Mouse (Mus musculus): ENCODE data around the gene Ccdc194. TPM values are rescaled to one million over a fixed set of nuclear protein-coding genes. Genes with fewer than 3 reads are reported as not detected.

The Ccdc194 gene
- polyA plus RNA-seq, 1 experiment from 2014 or later = 0.92 TPM

- H3K27ac ChIP-seq = peak within 1 kb of the TSS; percentile 83
- no peaks in the 10 kb centered on the region for H3K36me3 ChIP-seq (replicated peaks; ENCODE audit: control insufficient read depth, insufficient read depth)
- peak within 1 kb of the TSS; percentile 80 for H3K9ac ChIP-seq
- peaks cover 15% of the 10 kb centered on the region for H3K27me3 ChIP-seq (ENCODE audit: control insufficient read depth, insufficient read depth, low read length)
- H3K4me1 ChIP-seq (replicated peaks; ENCODE audit: control insufficient read depth, insufficient read depth, low read length) = peaks cover 25% of the 10 kb centered on the region
- H3K4me3 ChIP-seq (replicated peaks; ENCODE audit: low read length) = peak within 1 kb of the TSS; percentile 51
- DNase-seq (ENCODE audit: low spot score) (peak; percentile 51), ATAC-seq (ENCODE audit: low FRiP score) (peak; percentile 4; the same call in 1 of the 2 replicates)
- no peaks in the 10 kb centered on the region for H3K9me3 ChIP-seq (ENCODE audit: control insufficient read depth, low read length)
- WGBS = 13% methylated on average over 13 of the region's 13 CpGs
- H3K4me2 ChIP-seq (replicated peaks) = peak within 1 kb of the TSS; percentile 89
Observed at GRCm38 (mm10) chr8:71568387-71568937, 43.0 kb upstream of the Ccdc194 start, which contains the start of gene Slc27a1. TSS of gene Slc27a1 (plus strand) at chr8:71568882.

DNA sequence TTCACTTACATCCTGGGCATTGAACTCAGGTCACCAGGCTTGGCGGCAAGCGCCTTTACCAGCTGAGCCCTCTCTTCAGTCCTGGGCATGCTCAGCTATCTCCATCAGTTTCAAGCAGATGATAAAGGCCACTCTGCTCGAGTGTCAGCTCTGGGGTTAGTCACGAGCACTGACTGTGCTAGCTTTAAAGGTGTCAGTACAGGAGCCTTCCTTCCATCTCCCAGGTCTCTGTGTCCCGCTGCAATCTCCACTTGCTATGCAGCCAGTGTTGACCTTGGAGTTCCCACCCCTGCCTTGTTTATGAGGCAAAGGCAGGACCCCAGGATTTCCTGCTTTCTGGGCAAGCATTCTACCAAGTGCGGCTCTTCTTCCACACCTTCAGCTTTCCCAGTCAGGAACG is 42.1 kb upstream of the Ccdc194 start:
- H3K9me3 ChIP-seq (ENCODE audit: control insufficient read depth, low read length) = no peaks in the 10 kb centered on the region
- DNase-seq (ENCODE audit: low spot score) (no peak), ATAC-seq (ENCODE audit: low FRiP score) (no peak)
- 78% methylated on average over 7 of the region's 7 CpGs for WGBS
- H3K4me1 ChIP-seq (replicated peaks; ENCODE audit: control insufficient read depth, insufficient read depth, low read length) = peaks cover 22% of the 10 kb centered on the region
- H3K27me3 ChIP-seq (ENCODE audit: control insufficient read depth, insufficient read depth, low read length) = peaks cover 24% of the 10 kb centered on the region
- H3K4me2 ChIP-seq (replicated peaks) = no peak overlapping the region
- no peak overlapping the region for H3K27ac ChIP-seq
- no peak overlapping the region for H3K4me3 ChIP-seq (replicated peaks; ENCODE audit: low read length)
- no peaks in the 10 kb centered on the region for H3K36me3 ChIP-seq (replicated peaks; ENCODE audit: control insufficient read depth, insufficient read depth)
- no peak overlapping the region for H3K9ac ChIP-seq

DNA sequence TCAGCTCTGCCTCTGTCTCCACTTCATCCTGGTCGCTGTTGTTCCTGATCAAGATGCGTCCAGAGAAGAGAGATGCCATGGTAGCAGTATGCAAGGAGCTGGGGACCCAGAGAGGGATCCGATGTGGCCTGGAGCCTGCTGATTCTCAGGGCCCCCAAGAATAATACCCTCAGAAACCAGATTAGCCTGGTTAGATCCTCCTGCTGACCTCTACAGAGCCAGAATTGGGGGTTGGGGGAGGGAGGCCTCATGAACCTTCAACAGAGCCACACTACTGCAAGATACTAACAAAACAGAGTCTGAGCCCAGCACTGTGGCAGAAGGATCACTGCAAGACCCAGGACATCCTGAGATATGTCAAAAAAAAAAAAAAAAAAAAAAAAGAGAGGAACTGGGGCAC is 41.0 kb upstream of the Ccdc194 start, which contains the start of gene Nxnl1:
Gene Nxnl1, minus strand, starts transcription at position 101 of the 400 bp plus-strand sequence.
- WGBS = 56% methylated on average over 3 of the region's 3 CpGs
- ATAC-seq (ENCODE audit: low FRiP score) = no peak

DNA sequence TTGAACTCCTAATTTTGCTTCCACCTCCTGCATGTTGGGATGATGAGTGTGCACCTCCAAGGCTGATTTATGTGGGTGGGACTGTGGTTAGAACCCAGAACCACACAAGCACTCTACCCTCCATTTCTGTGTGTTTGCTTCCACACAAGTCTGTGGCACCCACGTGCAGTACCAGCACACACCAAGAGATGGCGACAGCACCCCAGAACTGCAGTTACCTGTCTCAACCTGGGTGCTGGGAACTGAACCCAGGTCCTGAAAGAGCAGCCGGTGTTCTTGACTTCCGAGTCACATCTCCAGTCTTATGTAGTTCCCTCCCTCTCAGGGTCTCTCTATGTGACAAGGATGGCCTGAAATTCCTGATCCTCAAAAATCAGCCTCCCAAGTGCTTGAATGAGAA is 38.5 kb upstream of the Ccdc194 start:
- Histone ChIP-seq H3K36me3 (replicated peaks; ENCODE audit: control insufficient read depth, insufficient read depth) (no peaks in the 10 kb centered on the region), H3K9me3 (ENCODE audit: control insufficient read depth, low read length) (no peaks in the 10 kb centered on the region), H3K4me2 (replicated peaks) (no peak overlapping the region), H3K9ac (no peak overlapping the region), H3K4me1 (replicated peaks; ENCODE audit: control insufficient read depth, insufficient read depth, low read length) (peaks cover 4% of the 10 kb centered on the region; the same call in 1 of the 2 replicates), H3K4me3 (replicated peaks; ENCODE audit: low read length) (no peak overlapping the region), H3K27me3 (ENCODE audit: control insufficient read depth, insufficient read depth, low read length) (peaks cover 58% of the 10 kb centered on the region), H3K27ac (no peak overlapping the region)
- 90% methylated on average over 4 of the region's 4 CpGs for WGBS
- DNase-seq (ENCODE audit: low spot score) = no peak
- ATAC-seq (ENCODE audit: low FRiP score) = no peak

More for the DNA sequence above, 41.0 kb upstream of the Ccdc194 start, which contains the start of gene Nxnl1:
- no peak for DNase-seq (ENCODE audit: low spot score)
- H3K27ac ChIP-seq = no peak within 1 kb of the TSS
- no peaks in the 10 kb centered on the region for H3K9me3 ChIP-seq (ENCODE audit: control insufficient read depth, low read length)
- peaks cover 34% of the 10 kb centered on the region for H3K27me3 ChIP-seq (ENCODE audit: control insufficient read depth, insufficient read depth, low read length)
- H3K4me2 ChIP-seq (replicated peaks) = no peak within 1 kb of the TSS
- H3K4me3 ChIP-seq (replicated peaks; ENCODE audit: low read length) = no peak within 1 kb of the TSS
- H3K9ac ChIP-seq = no peak within 1 kb of the TSS
- peaks cover 12% of the 10 kb centered on the region for H3K4me1 ChIP-seq (replicated peaks; ENCODE audit: control insufficient read depth, insufficient read depth, low read length)
- no peaks in the 10 kb centered on the region for H3K36me3 ChIP-seq (replicated peaks; ENCODE audit: control insufficient read depth, insufficient read depth)

- under 1% methylated on average over 33 of the region's 33 CpGs for WGBS
- H3K4me1 ChIP-seq (replicated peaks; ENCODE audit: control insufficient read depth, insufficient read depth, low read length) = 0 out of 2 replicates have a peak, but pooled peaks cover 4% of the 10 kb centered on the region
- H3K9ac ChIP-seq = peak overlapping the region; percentile 6; the same call in 1 of the 2 replicates
Observed at GRCm38 (mm10) chr8:71562751-71563150, 37.2 kb upstream of the Ccdc194 start.

GRCm38 (mm10) chr8:71561401-71561800 is 35.9 kb upstream of the Ccdc194 start:
- DNase-seq (ENCODE audit: low spot score) (peak; percentile 80), ATAC-seq (ENCODE audit: low FRiP score) (no peak)
- Histone ChIP-seq H3K27me3 (ENCODE audit: control insufficient read depth, insufficient read depth, low read length) (peaks cover 77% of the 10 kb centered on the region), H3K4me3 (replicated peaks; ENCODE audit: low read length) (no peak overlapping the region), H3K4me1 (replicated peaks; ENCODE audit: control insufficient read depth, insufficient read depth, low read length) (0 out of 2 replicates have a peak, but pooled peaks cover 4% of the 10 kb centered on the region), H3K9ac (no peak overlapping the region), H3K36me3 (replicated peaks; ENCODE audit: control insufficient read depth, insufficient read depth) (no peaks in the 10 kb centered on the region), H3K27ac (no peak overlapping the region), H3K9me3 (ENCODE audit: control insufficient read depth, low read length) (no peaks in the 10 kb centered on the region), H3K4me2 (replicated peaks) (no peak overlapping the region)
- 3% methylated on average over 15 of the region's 15 CpGs for WGBS

More at GRCm38 (mm10) chr8:71562751-71563150, 37.2 kb upstream of the Ccdc194 start:
- H3K27me3 ChIP-seq (ENCODE audit: control insufficient read depth, insufficient read depth, low read length) = peaks cover 70% of the 10 kb centered on the region
- H3K27ac ChIP-seq = no peak overlapping the region
- peak; percentile 63 for DNase-seq (ENCODE audit: low spot score)
- no peaks in the 10 kb centered on the region for H3K36me3 ChIP-seq (replicated peaks; ENCODE audit: control insufficient read depth, insufficient read depth)
- ATAC-seq (ENCODE audit: low FRiP score) = peak; percentile 33; the same call in 1 of the 2 replicates
- no peaks in the 10 kb centered on the region for H3K9me3 ChIP-seq (ENCODE audit: control insufficient read depth, low read length)
- peak overlapping the region; percentile 20 for H3K4me3 ChIP-seq (replicated peaks; ENCODE audit: low read length)
- H3K4me2 ChIP-seq (replicated peaks) = peak overlapping the region; percentile 40

DNA sequence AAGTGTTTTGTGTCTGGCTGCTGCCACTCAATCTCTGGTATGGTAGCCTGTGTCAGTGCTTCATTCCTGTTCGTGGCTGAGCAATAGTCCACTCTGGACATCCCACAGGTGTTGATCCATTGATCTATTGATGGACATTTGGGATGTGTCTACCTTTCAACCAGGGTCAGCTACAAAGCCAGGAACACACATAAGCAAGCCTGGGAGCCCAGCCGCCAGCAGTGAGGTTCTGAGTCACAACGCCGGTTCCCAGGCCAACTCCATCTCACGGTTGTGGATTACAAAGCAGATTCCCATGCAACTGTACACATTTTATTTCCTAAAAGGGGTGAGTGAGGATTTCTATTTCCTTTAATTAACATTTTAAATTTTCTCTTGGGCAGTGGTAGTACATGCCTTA is 35.3 kb upstream of the Ccdc194 start:
- Histone ChIP-seq H3K27me3 (ENCODE audit: control insufficient read depth, insufficient read depth, low read length) (peaks cover 83% of the 10 kb centered on the region), H3K36me3 (replicated peaks; ENCODE audit: control insufficient read depth, insufficient read depth) (no peaks in the 10 kb centered on the region), H3K4me1 (replicated peaks; ENCODE audit: control insufficient read depth, insufficient read depth, low read length) (0 out of 2 replicates have a peak, but pooled peaks cover 4% of the 10 kb centered on the region), H3K9ac (no peak overlapping the region), H3K4me2 (replicated peaks) (no peak overlapping the region), H3K9me3 (ENCODE audit: control insufficient read depth, low read length) (no peaks in the 10 kb centered on the region), H3K27ac (no peak overlapping the region), H3K4me3 (replicated peaks; ENCODE audit: low read length) (no peak overlapping the region)
- WGBS = 87% methylated on average over 5 of the region's 5 CpGs
- ATAC-seq (ENCODE audit: low FRiP score) (no peak), DNase-seq (ENCODE audit: low spot score) (no peak)

GRCm38 (mm10) chr8:71560071-71560470 is 34.6 kb upstream of the Ccdc194 start:
- WGBS = 79% methylated on average over 3 of the region's 3 CpGs
- Histone ChIP-seq H3K9ac (no peak overlapping the region), H3K27ac (no peak overlapping the region), H3K4me1 (replicated peaks; ENCODE audit: control insufficient read depth, insufficient read depth, low read length) (0 out of 2 replicates have a peak, but pooled peaks cover 4% of the 10 kb centered on the region), H3K36me3 (replicated peaks; ENCODE audit: control insufficient read depth, insufficient read depth) (no peaks in the 10 kb centered on the region), H3K27me3 (ENCODE audit: control insufficient read depth, insufficient read depth, low read length) (peaks cover 90% of the 10 kb centered on the region), H3K4me3 (replicated peaks; ENCODE audit: low read length) (no peak overlapping the region), H3K4me2 (replicated peaks) (no peak overlapping the region), H3K9me3 (ENCODE audit: control insufficient read depth, low read length) (no peaks in the 10 kb centered on the region)
- ATAC-seq (ENCODE audit: low FRiP score) (no peak), DNase-seq (ENCODE audit: low spot score) (no peak)

DNA sequence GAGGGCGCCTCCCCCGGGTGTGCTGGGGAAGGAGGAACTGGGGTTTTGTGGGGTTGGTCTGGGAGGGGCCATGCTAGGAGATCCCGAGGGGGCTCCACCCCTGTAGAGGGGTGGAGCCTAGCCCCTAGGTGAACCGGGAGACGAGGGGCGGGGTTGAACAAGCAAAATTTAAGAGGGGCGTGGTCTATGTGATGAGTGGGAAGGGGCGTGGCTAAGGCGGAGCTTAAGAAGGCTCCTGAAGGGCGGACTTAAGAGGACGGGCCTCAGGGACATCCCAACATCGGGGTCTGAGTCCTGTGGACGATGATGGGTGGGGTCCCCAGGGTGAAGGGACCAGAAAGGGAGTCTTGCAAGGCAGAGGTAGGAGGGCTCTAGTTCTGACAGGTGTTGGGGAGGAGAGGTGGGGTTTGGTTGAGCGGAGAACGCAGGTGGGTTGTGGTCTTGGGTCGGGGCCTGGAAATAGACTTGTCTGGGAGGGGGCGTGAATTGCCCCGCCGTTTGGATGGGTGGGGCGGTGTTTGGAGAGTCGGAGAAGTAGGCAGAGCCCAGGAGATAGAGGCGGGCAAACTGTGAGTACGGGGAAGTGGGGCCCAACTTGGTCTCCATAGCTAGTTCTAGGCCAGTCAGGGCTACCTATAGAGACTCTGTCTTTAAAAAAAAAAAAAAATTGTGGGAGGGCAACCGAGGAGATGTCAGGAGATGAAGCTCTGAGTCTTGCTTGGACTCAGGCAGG is 33.6 kb upstream of the Ccdc194 start:
- Histone ChIP-seq H3K4me1 (replicated peaks; ENCODE audit: control insufficient read depth, insufficient read depth, low read length) (0 out of 2 replicates have a peak, but pooled peaks cover 4% of the 10 kb centered on the region), H3K4me3 (replicated peaks; ENCODE audit: low read length) (peak overlapping the region; percentile 18), H3K4me2 (replicated peaks) (peak overlapping the region; percentile 38), H3K27ac (no peak overlapping the region), H3K9me3 (ENCODE audit: control insufficient read depth, low read length) (no peaks in the 10 kb centered on the region), H3K36me3 (replicated peaks; ENCODE audit: control insufficient read depth, insufficient read depth) (no peaks in the 10 kb centered on the region), H3K9ac (no peak overlapping the region), H3K27me3 (ENCODE audit: control insufficient read depth, insufficient read depth, low read length) (peaks cover 88% of the 10 kb centered on the region)
- ATAC-seq (ENCODE audit: low FRiP score) (0 out of 2 replicates have a peak, but pooled peaks have one; percentile 10), DNase-seq (ENCODE audit: low spot score) (no peak)
- 3% methylated on average over 24 of the region's 24 CpGs for WGBS

Data from hindbrain, embryonic 14.5 days (tissue).